Mouse (Mus musculus) spleen, adult 2 months (tissue): ENCODE data around the gene Fgfr2. TPM values are rescaled to one million over a fixed set of nuclear protein-coding genes. Genes with fewer than 3 reads are reported as not detected.

Source experiments
- DNase-seq, 2 experiments: peaks; one replicate each; pipeline versions ENCODE4 v3.0.0 to v3.0.0-alpha.2; 2012 to 2021; ENCODE audit warnings: low spot score in 2 of 2, low read depth in 1 of 2
- H3K27ac ChIP-seq: fragments of 200-500 bp; 2 replicates; pipeline ENCODE4 v1.5.1; 2012; ENCODE audit warnings: low read length, inconsistent platforms; ENCODE audit not compliant: insufficient read depth
- H3K27me3 ChIP-seq: fragments of 200-500 bp; 2 replicates; pipeline ENCODE4 v1.6.1; 2012; ENCODE audit warnings: mild to moderate bottlenecking, moderate library complexity, low read length, inconsistent platforms; ENCODE audit not compliant: control insufficient read depth, insufficient read depth
- H3K36me3 ChIP-seq: fragments of 200-500 bp; 2 replicates; pipeline ENCODE4 v1.6.1; 2012; ENCODE audit warnings: mild to moderate bottlenecking, low read length, inconsistent platforms; ENCODE audit not compliant: control insufficient read depth, insufficient read depth
- H3K4me1 ChIP-seq: fragments of 200-500 bp; 2 replicates; pipeline ENCODE4 v1.6.1; 2011; ENCODE audit warnings: inconsistent platforms; ENCODE audit not compliant: control insufficient read depth, insufficient read depth, insufficient read length
- H3K4me3 ChIP-seq: fragments of 200-500 bp; 2 replicates; pipeline ENCODE4 v1.5.1; 2011; ENCODE audit warnings: mild to moderate bottlenecking, inconsistent platforms; ENCODE audit not compliant: insufficient read depth, insufficient read length; ENCODE audit errors: extremely low read depth
- CTCF ChIP-seq: fragments of 200-500 bp; IDR thresholded peaks from 2 replicates; pipeline ENCODE4 v1.5.1; 2011; ENCODE audit warnings: mild to moderate bottlenecking, inconsistent platforms; ENCODE audit not compliant: insufficient read depth, insufficient read length, insufficient replicate concordance; ENCODE audit errors: extremely low read depth
- POLR2A ChIP-seq: fragments of 200-500 bp; IDR thresholded peaks from 2 replicates; pipeline ENCODE4 v1.6.1; 2011; ENCODE audit warnings: low read depth, low read length, inconsistent platforms
- WGBS: fragments of 180-500 bp; shearing (Covaris S2); methylation state at CpG from one replicate; pipeline ENCODE4 v1.1.7; 2018; 5-methylcytosine and 5-hydroxymethylcytosine counted together
- polyA plus RNA-seq: library from polyadenylated mRNA; depleted of rRNA; stranded (reverse); fragments of >200 nt; gene quantifications from 2 replicates; pipeline ENCODE4 v1.2.3, GENCODE M21; 2012

The Fgfr2 gene
- polyA plus RNA-seq, 1 experiment: 1.6 TPM

DNA sequence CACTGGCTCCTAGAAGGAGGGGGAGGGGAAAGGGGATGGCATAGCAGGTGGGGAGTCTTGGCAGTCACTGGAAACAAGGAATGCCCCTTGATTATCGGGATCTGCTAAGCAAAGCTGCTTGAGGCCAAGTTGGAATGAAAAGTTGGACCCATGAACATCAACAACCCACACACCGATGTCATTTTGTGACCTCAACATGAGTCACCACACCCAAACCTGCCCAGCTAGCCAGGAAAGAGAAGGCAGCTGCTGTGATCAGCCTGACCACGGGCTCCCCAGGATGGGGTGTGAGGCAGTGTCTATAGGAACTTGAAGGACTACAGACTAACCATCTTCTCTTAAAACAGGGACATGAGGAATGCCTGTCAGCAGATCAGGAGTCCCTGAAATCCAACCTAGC, 37.7 kb downstream of the Fgfr2 start:
- no peak for TF ChIP-seq CTCF
- no peak for TF ChIP-seq POLR2A
- WGBS: 75% methylated on average over 3 of the region's 3 CpGs

DNA sequence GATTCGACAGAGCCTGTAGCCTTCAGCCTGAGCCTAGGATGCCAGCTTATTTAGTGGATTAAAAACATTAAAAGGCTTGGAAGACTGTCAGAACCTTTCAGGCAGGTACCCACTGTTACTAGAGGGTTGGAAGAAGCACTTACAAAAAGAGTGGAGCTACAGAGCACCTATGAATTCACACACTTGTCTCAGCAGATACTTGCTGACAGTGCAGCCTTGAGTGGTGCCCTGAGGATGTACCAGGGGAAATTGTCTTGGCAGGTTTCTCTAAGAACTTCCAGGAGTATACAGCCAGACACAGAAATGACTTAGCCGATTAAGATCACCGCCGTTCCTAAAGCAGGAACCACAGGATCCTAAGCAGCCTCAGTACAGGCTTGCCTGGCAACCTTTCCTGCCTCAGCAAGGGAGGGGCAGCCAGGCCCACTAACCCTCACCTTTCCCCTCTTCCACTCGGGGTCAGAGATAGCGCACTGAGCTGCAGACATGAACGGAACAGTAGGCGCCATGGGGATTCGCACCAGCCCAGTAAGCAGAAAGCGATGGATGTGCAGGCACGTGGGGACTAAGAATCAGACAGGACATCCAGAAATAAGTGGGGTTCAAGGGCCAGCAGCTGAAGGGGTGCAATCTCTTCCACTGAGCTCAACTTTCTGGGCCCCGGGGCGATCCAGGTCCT, 39.1 kb downstream of the Fgfr2 start:
- 90% methylated on average over 13 of the region's 13 CpGs for WGBS
- H3K4me1 ChIP-seq: no peaks in the 10 kb centered on the region
- H3K27ac ChIP-seq: no peak overlapping the region
- H3K4me3 ChIP-seq: no peak overlapping the region
- DNase-seq: no peak
- no peak for TF ChIP-seq POLR2A
- TF ChIP-seq CTCF: no peak
- H3K27me3 ChIP-seq: no peaks in the 10 kb centered on the region
- no peaks in the 10 kb centered on the region for H3K36me3 ChIP-seq

More for the DNA sequence above, 37.7 kb downstream of the Fgfr2 start:
- no peak for DNase-seq
- Histone ChIP-seq H3K27me3 (no peaks in the 10 kb centered on the region), H3K4me3 (no peak overlapping the region), H3K27ac (no peak overlapping the region), H3K36me3 (no peaks in the 10 kb centered on the region), H3K4me1 (no peaks in the 10 kb centered on the region)

DNA sequence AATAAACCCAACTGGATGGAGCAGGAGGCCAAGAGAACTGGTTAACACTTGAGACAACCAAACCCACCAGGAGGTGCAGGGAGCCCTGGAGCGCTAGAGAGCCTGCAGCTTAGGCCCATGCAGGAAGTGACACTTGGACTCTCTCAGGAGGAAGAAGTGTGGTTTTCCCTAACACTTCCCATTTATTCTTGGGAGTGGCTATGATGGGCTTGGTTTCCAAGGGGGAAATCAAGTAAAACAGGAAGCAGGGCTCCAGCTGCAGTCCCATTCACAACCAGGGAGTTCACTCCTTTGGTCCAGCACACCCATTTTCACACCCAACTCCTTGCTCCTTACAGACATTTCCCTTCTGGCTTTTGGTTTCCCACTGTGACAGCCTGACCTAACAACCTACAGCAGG, 44.2 kb downstream of the Fgfr2 start:
- Histone ChIP-seq H3K4me1 (no peaks in the 10 kb centered on the region), H3K27ac (no peak overlapping the region), H3K36me3 (no peaks in the 10 kb centered on the region), H3K27me3 (no peaks in the 10 kb centered on the region), H3K4me3 (no peak overlapping the region)
- TF ChIP-seq POLR2A (no peak), CTCF (no peak)
- DNase-seq: no peak
- WGBS: 93% methylated on average over 1 of the region's 1 CpGs

DNA sequence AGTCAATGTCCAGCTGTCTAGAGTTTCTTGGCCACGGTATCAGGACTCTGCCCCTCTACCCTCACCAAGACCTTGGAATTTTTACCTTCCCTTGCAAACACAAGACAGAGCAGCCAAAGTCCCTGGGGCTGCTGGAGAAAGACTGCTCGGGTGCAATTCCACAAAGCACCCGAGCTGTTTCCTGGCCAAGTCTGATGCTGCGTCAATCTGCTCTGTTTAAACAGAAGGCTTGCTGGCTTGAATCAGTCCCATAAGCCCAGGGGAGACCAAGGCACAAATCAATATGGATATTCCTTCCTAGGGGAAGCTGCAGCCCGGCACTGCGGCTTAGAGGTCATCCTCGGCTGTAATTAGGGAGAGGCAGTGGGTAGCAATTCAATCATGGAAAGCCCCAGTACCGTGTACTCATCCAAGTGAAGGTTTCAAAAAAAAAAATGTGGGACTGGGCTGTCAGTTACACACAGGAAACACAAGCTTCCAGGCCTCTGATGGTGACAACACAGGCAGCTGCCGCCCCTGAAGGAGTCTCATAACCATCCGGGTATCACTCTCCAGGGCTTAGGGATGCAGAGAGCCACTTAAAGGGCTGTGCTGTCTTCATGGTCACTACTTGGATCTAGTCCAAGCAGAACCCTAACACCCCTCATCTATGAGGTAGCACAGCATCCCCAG, 48.6 kb downstream of the Fgfr2 start:
- no peak overlapping the region for H3K27ac ChIP-seq
- no peaks in the 10 kb centered on the region for H3K4me1 ChIP-seq
- no peaks in the 10 kb centered on the region for H3K27me3 ChIP-seq
- 85% methylated on average over 10 of the region's 10 CpGs for WGBS
- TF ChIP-seq POLR2A: no peak
- no peaks in the 10 kb centered on the region for H3K36me3 ChIP-seq
- DNase-seq: no peak
- H3K4me3 ChIP-seq: no peak overlapping the region

DNA sequence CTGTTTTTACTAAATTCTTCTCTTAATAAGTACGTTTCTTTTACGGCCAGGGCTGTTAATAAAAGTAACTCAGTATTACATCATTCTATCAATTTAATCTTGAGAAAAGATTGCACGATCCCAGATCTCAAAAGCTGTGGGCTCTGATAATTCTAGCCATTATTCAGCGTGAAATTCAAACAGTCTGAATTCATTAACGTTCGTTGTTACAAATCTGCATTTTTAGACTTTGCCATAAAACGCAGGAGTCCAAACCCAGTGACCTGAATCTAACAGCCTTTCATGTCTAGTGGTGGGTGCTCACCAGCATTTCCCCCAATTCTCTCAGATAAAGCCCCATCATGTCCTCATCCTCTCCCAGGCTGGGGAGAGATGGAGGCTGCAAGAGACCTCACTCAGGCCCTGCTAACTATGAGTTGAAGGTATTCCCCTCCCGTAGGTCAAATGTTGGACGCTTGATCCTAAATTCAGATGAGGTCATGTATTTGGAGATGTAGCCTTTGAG, 50.0 kb downstream of the Fgfr2 start:
- TF ChIP-seq POLR2A: no peak
- TF ChIP-seq CTCF: no peak
- Histone ChIP-seq H3K4me3 (no peak overlapping the region), H3K4me1 (no peaks in the 10 kb centered on the region), H3K27me3 (no peaks in the 10 kb centered on the region), H3K27ac (no peak overlapping the region), H3K36me3 (no peaks in the 10 kb centered on the region)
- no peak for DNase-seq
- 95% methylated on average over 9 of the region's 9 CpGs for WGBS

DNA sequence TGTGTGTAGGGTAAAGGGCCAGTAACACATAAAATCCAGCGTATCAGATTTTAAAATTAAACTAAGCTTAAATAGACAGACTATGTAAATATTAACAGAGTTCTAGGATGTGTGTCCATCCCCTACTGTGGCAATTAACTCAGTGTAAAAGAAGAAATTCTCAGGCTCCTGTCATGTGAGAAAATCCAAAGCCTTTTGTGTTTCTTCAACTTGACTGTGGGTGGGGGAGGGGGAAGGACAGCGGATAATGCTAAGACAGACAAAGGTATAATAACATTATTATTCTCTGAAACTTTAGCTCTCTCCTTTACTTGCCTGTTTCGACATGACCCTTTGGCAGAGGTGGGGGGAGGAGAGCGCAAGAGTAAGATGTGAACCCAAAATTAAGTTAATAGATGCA, 50.6 kb downstream of the Fgfr2 start:
- Histone ChIP-seq H3K27me3 (no peaks in the 10 kb centered on the region), H3K27ac (no peak overlapping the region), H3K4me3 (no peak overlapping the region), H3K36me3 (no peaks in the 10 kb centered on the region), H3K4me1 (no peaks in the 10 kb centered on the region)
- 94% methylated on average over 4 of the region's 4 CpGs for WGBS
- TF ChIP-seq POLR2A: no peak
- no peak for TF ChIP-seq CTCF
- DNase-seq: no peak

DNA sequence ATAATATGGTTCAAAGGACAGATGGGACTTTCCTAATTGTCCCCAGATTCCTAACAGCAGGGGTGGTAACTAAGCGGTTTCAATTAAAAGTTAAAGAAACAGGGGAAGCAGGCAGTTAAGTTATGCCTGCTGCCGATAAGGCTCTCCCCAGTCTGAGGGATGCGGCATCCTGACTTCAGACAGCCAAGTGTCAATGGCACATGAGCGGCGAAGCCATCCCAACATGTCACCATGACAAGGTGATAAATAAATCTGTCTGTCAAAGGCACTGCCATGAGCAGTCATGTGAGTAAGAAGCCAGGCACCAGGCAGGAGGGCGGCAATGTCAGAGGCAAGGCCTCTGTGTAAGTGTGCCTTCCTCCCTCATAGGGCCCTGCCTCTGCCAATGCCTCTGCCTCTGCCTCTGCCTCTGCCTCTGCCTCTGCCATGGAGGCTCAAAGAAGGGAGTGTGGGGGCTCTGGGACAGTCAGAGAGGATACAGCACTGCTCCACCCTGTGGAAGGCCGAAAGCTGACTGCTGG, 55.8 kb downstream of the Fgfr2 start:
- no peaks in the 10 kb centered on the region for H3K4me1 ChIP-seq
- no peak for DNase-seq
- H3K27me3 ChIP-seq: no peaks in the 10 kb centered on the region
- WGBS: 95% methylated on average over 7 of the region's 7 CpGs
- TF ChIP-seq POLR2A: no peak
- TF ChIP-seq CTCF: no peak
- no peak overlapping the region for H3K27ac ChIP-seq
- H3K4me3 ChIP-seq: no peak overlapping the region
- no peaks in the 10 kb centered on the region for H3K36me3 ChIP-seq
